Mouse (Mus musculus) brain, embryonic 14.5 days (tissue): ENCODE data around the gene Car1.

ENCODE experiments used
- CTCF ChIP-seq: fragments of 200-500 bp; IDR thresholded peaks from 2 replicates; pipeline ENCODE4 v1.5.1; 2012; ENCODE audit warnings: inconsistent platforms, mild to moderate bottlenecking, moderate library complexity, borderline replicate concordance; ENCODE audit not compliant: insufficient read depth, insufficient read length; ENCODE audit errors: extremely low read depth
- POLR2A ChIP-seq: fragments of 200-500 bp; IDR thresholded peaks from 2 replicates; pipeline ENCODE4 v1.6.1; 2012; ENCODE audit warnings: mild to moderate bottlenecking, inconsistent platforms, borderline replicate concordance; ENCODE audit not compliant: poor library complexity, insufficient read depth, insufficient read length, severe bottlenecking; ENCODE audit errors: extremely low read depth

- no peak for TF ChIP-seq CTCF
- TF ChIP-seq POLR2A = no peak
Observed at GRCm38 (mm10) chr3:14808211-14808610, at the start of gene Car1.
